Mouse (Mus musculus): ENCODE results near the gene Fkbp8. TPM values are rescaled to one million over a fixed set of nuclear protein-coding genes. Genes with fewer than 3 reads are reported as not detected.
A peak's percentile ranks its signal among the peaks of the same experiment; 100 is the strongest.

Gene Fkbp8
- polyA plus RNA-seq, 1 experiment: 255 TPM

DNA sequence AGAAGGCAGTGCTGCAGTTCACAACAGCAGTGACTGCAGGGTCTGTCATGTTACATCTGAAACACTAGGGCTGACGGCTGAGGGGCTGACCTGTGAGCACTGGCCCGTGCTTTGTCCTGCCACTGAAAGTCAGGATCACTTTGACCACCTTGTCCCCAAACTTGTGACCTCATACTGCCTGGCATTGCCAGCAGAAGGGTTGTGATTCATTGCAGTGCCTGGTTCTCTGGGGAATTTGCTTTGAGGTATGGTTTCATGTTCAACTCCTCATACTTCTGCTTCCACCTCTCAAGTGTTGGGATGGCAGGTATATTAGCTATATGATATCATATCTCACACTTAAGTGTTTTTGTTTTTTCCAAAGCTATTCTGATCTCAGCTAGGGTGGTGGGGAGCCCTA is 8.2 kb downstream of the Fkbp8 start:
- Histone ChIP-seq H3K4me1 (ENCODE audit: control insufficient read depth) (peaks cover 48% of the 10 kb centered on the region), H3K4me3 (replicated peaks) (no peak overlapping the region), H3K27me3 (ENCODE audit: control insufficient read depth) (no peaks in the 10 kb centered on the region), H3K36me3 (ENCODE audit: control insufficient read depth) (peaks cover 71% of the 10 kb centered on the region), H3K9me3 (ENCODE audit: control insufficient read depth, low read length) (no peaks in the 10 kb centered on the region)
- TF ChIP-seq GATA1 (IDR thresholded peaks at IDR 0.05; ENCODE audit: low read length): no peak
- TF ChIP-seq TAL1 (IDR thresholded peaks at IDR 0.05; ENCODE audit: low read length): no peak

- TF ChIP-seq TAL1 (IDR thresholded peaks at IDR 0.05; ENCODE audit: low read length) (no peak), GATA1 (IDR thresholded peaks at IDR 0.05; ENCODE audit: low read length) (no peak)
- Histone ChIP-seq H3K36me3 (ENCODE audit: control insufficient read depth) (peaks cover 57% of the 10 kb centered on the region), H3K4me1 (ENCODE audit: control insufficient read depth) (peaks cover 55% of the 10 kb centered on the region), H3K4me3 (replicated peaks) (peak overlapping the region; percentile 93), H3K9me3 (ENCODE audit: control insufficient read depth, low read length) (no peaks in the 10 kb centered on the region), H3K27me3 (ENCODE audit: control insufficient read depth) (no peaks in the 10 kb centered on the region)
Measured at GRCm38 (mm10) chr8:70538024-70538579, 10.6 kb downstream of the Fkbp8 start.

- Histone ChIP-seq H3K4me3 (replicated peaks) (peak overlapping the region; percentile 93), H3K4me1 (ENCODE audit: control insufficient read depth) (peaks cover 59% of the 10 kb centered on the region), H3K27me3 (ENCODE audit: control insufficient read depth) (no peaks in the 10 kb centered on the region), H3K9me3 (ENCODE audit: control insufficient read depth, low read length) (no peaks in the 10 kb centered on the region), H3K36me3 (ENCODE audit: control insufficient read depth) (peaks cover 56% of the 10 kb centered on the region)
- TF ChIP-seq GATA1 (IDR thresholded peaks at IDR 0.05; ENCODE audit: low read length) (no peak), TAL1 (IDR thresholded peaks at IDR 0.05; ENCODE audit: low read length) (no peak)
Measured at GRCm38 (mm10) chr8:70538633-70539076, 11.1 kb downstream of the Fkbp8 start.

DNA sequence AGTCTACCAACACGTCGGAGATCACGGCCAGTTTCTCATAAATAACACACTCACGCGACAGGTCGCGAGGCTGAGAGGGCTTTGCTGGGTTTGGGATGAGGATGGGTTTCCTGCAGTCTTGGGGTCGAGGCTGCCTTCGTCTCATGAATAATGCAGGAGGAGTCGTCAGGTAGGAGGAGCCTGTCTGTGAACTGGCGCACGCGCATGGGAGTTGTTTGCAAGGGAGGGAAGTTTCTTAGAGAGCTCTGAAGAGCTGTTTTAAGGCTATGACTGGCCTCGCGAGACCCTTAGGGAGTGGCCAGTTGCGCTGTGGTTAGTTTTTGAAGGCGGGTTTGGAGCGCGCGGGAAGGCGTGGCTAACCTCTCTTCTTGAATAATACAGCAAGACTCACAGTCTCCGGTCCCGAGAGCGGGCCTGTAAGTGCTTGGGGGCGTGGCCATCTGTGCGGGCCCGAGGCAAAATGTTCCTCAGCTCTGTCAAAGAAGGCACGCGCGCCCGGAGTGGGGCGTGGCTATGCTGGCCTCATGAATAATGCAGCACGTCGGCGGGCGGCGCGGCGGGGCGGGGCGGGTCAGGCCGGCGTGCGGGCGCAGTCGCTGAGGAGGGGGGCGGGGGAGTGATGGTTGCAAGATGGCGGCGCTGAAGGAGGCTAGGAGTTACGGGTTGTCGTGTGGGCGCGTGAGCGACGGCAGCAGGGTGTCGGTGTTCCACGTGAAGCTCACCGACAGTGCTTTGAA is 11.7 kb downstream of the Fkbp8 start, which contains the start of gene Ell:
TSS of gene Ell (plus strand) at position 381 of the 737 bp plus-strand sequence.
- H3K9me3 ChIP-seq (ENCODE audit: control insufficient read depth, low read length): no peaks in the 10 kb centered on the region
- peaks cover 64% of the 10 kb centered on the region for H3K4me1 ChIP-seq (ENCODE audit: control insufficient read depth)
- no peak for TF ChIP-seq GATA1 (IDR thresholded peaks at IDR 0.05; ENCODE audit: low read length)
- TF ChIP-seq TAL1 (IDR thresholded peaks at IDR 0.05; ENCODE audit: low read length): no peak
- H3K27me3 ChIP-seq (ENCODE audit: control insufficient read depth): no peaks in the 10 kb centered on the region
- H3K36me3 ChIP-seq (ENCODE audit: control insufficient read depth): peaks cover 56% of the 10 kb centered on the region
- H3K4me3 ChIP-seq (replicated peaks): peak within 1 kb of the TSS; percentile 93

- TF ChIP-seq TAL1 (IDR thresholded peaks at IDR 0.05; ENCODE audit: low read length) (no peak), GATA1 (IDR thresholded peaks at IDR 0.05; ENCODE audit: low read length) (no peak)
- H3K4me3 ChIP-seq (replicated peaks): peak overlapping the region; percentile 93
- H3K36me3 ChIP-seq (ENCODE audit: control insufficient read depth): peaks cover 56% of the 10 kb centered on the region
- no peaks in the 10 kb centered on the region for H3K27me3 ChIP-seq (ENCODE audit: control insufficient read depth)
- H3K9me3 ChIP-seq (ENCODE audit: control insufficient read depth, low read length): no peaks in the 10 kb centered on the region
- peaks cover 65% of the 10 kb centered on the region for H3K4me1 ChIP-seq (ENCODE audit: control insufficient read depth)
Measured at GRCm38 (mm10) chr8:70540013-70540506, 12.5 kb downstream of the Fkbp8 start.

DNA sequence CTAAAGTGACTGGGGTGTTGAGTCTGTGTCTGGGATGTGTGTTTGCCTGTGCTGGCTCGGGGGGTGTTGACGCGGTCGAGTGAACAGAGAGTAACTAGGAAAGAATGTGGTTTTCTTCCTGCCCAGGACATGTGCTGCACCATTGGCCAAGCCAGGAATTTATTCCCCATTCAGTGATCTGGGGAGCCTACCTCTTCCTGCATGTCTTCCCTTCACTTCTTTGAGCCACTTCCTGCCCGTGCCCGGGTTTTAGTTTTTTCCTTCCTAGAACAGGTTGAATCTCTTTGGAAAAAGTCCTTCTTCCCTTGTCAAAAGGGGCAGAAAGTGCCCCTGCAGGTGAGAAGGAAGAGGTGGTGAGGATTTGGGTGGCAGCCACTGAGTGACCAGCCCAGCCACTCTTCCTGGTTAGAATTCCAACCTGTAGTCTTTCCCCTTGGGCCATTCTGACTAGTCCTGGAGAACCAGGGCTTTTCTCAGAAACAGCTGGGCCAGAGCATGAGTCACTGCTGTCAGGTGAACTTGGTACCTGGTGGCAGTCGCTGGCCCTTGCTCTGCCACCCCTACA is 13.1 kb downstream of the Fkbp8 start:
- H3K4me1 ChIP-seq (ENCODE audit: control insufficient read depth): peaks cover 68% of the 10 kb centered on the region
- TF ChIP-seq TAL1 (IDR thresholded peaks at IDR 0.05; ENCODE audit: low read length) (no peak), GATA1 (IDR thresholded peaks at IDR 0.05; ENCODE audit: low read length) (no peak)
- H3K27me3 ChIP-seq (ENCODE audit: control insufficient read depth): no peaks in the 10 kb centered on the region

DNA sequence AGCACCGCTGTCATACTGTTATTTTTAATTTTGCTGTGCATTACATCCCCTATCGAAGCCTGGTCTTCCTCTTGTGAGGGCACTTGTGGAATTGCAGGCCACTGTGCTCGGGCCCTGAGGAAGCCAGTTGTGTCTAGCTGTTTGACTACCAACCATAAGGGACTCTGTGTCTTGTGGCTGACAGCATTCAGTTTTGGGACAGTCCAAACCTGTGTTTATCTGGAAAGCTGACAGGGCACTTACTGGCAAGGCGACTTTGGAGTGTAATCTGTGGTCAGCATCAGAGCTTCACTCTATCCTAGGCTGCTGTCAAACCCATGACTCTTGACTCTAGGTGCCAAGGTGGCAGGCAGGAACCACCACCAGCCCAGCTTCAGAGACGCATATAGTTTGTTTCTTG is 13.6 kb downstream of the Fkbp8 start:
- Histone ChIP-seq H3K4me1 (ENCODE audit: control insufficient read depth) (peaks cover 73% of the 10 kb centered on the region), H3K36me3 (ENCODE audit: control insufficient read depth) (peaks cover 53% of the 10 kb centered on the region), H3K4me3 (replicated peaks) (peak overlapping the region; percentile 93), H3K9me3 (ENCODE audit: control insufficient read depth, low read length) (no peaks in the 10 kb centered on the region), H3K27me3 (ENCODE audit: control insufficient read depth) (no peaks in the 10 kb centered on the region)
- TF ChIP-seq TAL1 (IDR thresholded peaks at IDR 0.05; ENCODE audit: low read length): no peak
- no peak for TF ChIP-seq GATA1 (IDR thresholded peaks at IDR 0.05; ENCODE audit: low read length)

More for the DNA sequence above, 13.1 kb downstream of the Fkbp8 start:
- peaks cover 53% of the 10 kb centered on the region for H3K36me3 ChIP-seq (ENCODE audit: control insufficient read depth)
- no peaks in the 10 kb centered on the region for H3K9me3 ChIP-seq (ENCODE audit: control insufficient read depth, low read length)
- peak overlapping the region; percentile 93 for H3K4me3 ChIP-seq (replicated peaks)

- Histone ChIP-seq H3K4me1 (ENCODE audit: control insufficient read depth) (peaks cover 80% of the 10 kb centered on the region), H3K9me3 (ENCODE audit: control insufficient read depth, low read length) (no peaks in the 10 kb centered on the region), H3K4me3 (replicated peaks) (no peak overlapping the region), H3K27me3 (ENCODE audit: control insufficient read depth) (no peaks in the 10 kb centered on the region), H3K36me3 (ENCODE audit: control insufficient read depth) (peaks cover 52% of the 10 kb centered on the region)
- TF ChIP-seq GATA1 (IDR thresholded peaks at IDR 0.05; ENCODE audit: low read length): no peak
- TF ChIP-seq TAL1 (IDR thresholded peaks at IDR 0.05; ENCODE audit: low read length): no peak
Measured at GRCm38 (mm10) chr8:70544200-70544687, 16.7 kb downstream of the Fkbp8 start.

- Histone ChIP-seq H3K9me3 (ENCODE audit: control insufficient read depth, low read length) (no peaks in the 10 kb centered on the region), H3K4me3 (replicated peaks) (no peak overlapping the region), H3K36me3 (ENCODE audit: control insufficient read depth) (peaks cover 47% of the 10 kb centered on the region), H3K4me1 (ENCODE audit: control insufficient read depth) (peaks cover 67% of the 10 kb centered on the region), H3K27me3 (ENCODE audit: control insufficient read depth) (no peaks in the 10 kb centered on the region)
- no peak for TF ChIP-seq TAL1 (IDR thresholded peaks at IDR 0.05; ENCODE audit: low read length)
- TF ChIP-seq GATA1 (IDR thresholded peaks at IDR 0.05; ENCODE audit: low read length): no peak
Measured at GRCm38 (mm10) chr8:70546412-70546811, 18.9 kb downstream of the Fkbp8 start.
